Mouse (Mus musculus) lung, postnatal 0 days (tissue): Measurements from ENCODE around the gene Taar1. TPM values are rescaled to one million over a fixed set of nuclear protein-coding genes. Genes with fewer than 3 reads are reported as not detected.

Experiments used
- ATAC-seq: fragments of 200-750 bp; cut with Nextera tagmentation; 2 replicates; pipeline ENCODE4 v1.8.0; 2017; ENCODE audit warnings: moderate library complexity
- DNase-seq: peaks from one replicate; pipeline ENCODE4 v3.0.0-alpha.2; 2016; ENCODE audit warnings: low spot score
- H3K27ac ChIP-seq: fragments of 300-500 bp; sonication (generic); 2 replicates; pipeline ENCODE4 v1.5.1; 2014; ENCODE audit warnings: antibody characterized with exemption, mild to moderate bottlenecking, low read length, mixed read lengths
- H3K27me3 ChIP-seq: fragments of 300-500 bp; sonication (generic); replicated peaks from 2 replicates; pipeline ENCODE4 v1.6.1; 2014; ENCODE audit warnings: low read length, mixed read lengths; ENCODE audit not compliant: insufficient read depth
- H3K36me3 ChIP-seq: fragments of 300-500 bp; sonication (generic); 2 replicates; pipeline ENCODE4 v1.6.1; 2014; ENCODE audit warnings: low read length, mixed read lengths; ENCODE audit not compliant: insufficient read depth
- H3K4me1 ChIP-seq: fragments of 300-500 bp; sonication (generic); 2 replicates; pipeline ENCODE4 v1.6.1; 2014; ENCODE audit warnings: antibody characterized with exemption, low read depth, low read length, mixed read lengths; ENCODE audit not compliant: insufficient read depth
- H3K4me2 ChIP-seq: fragments of 300-500 bp; sonication (generic); replicated peaks from 2 replicates; pipeline ENCODE4 v1.6.1; 2014; ENCODE audit warnings: low read depth, mild to moderate bottlenecking, low read length, moderate library complexity, mixed read lengths
- H3K4me3 ChIP-seq: fragments of 300-500 bp; sonication (generic); 2 replicates; pipeline ENCODE4 v1.5.1; 2014; ENCODE audit warnings: low read depth, low read length
- H3K9ac ChIP-seq: fragments of 300-500 bp; sonication (generic); replicated peaks from 2 replicates; pipeline ENCODE4 v1.6.1; 2014; ENCODE audit warnings: low read depth, mild to moderate bottlenecking
- H3K9me3 ChIP-seq: fragments of 300-500 bp; sonication (generic); 2 replicates; pipeline ENCODE4 v1.6.1; 2016; ENCODE audit warnings: low read length, mixed read lengths
- CTCF ChIP-seq: IDR thresholded peaks from 2 replicates; pipeline ENCODE4 v1.5.1; 2016; ENCODE audit warnings: antibody characterized with exemption, mild to moderate bottlenecking
- EP300 ChIP-seq: IDR thresholded peaks from 2 replicates; pipeline ENCODE4 v1.6.1; 2016; ENCODE audit warnings: antibody characterized with exemption, mild to moderate bottlenecking, control low read depth
- WGBS: fragments of 180-500 bp; shearing (Covaris S2); extraction: QIAGEN DNeasy Blood & Tissue Kit; methylation state at CpG from one replicate; pipeline ENCODE4 v1.1.7; 2014; 5-methylcytosine and 5-hydroxymethylcytosine counted together
- polyA plus RNA-seq: library from polyadenylated mRNA; unstranded; fragments of >200 nt; fragmentation: Nextera tagmentation; extraction: Ambion mirVana; gene quantifications from 2 replicates; pipeline ENCODE4 v1.2.1, GENCODE M21; 2015

Gene Taar1
- polyA plus RNA-seq, 1 experiment from 2014 or later, result not detected

DNA sequence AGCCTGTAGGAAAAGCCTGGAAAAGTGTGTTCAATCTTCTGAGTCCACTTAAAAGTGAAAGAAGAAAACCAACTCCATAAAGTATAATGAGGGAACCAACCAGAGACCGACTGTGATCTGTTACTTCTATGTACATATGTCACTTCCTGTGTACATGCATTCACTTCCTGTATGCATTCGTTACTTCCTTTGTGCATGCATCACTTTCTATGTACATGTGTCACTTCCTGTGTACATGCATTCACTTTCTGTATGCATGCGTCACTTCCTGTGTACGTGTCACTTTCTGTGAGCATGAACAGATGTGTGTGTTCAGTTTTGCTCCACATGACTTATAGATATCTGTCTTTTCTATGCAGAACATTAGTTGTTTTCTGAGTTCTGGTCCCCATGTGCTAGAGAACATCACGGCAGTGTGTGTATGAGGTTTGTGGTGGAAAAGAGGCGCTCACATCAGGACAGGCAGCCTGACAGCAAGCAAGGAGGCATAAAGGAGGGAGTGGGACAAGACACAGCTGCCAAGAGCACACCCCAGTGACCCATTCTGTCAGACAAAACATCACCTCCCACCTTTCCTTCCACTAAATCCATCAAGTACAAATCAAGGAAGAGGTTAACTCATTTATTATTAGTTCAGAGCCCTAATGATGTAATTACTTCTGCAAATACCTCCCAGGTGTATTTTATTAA, 44.9 kb downstream of the Taar1 start:
- DNase-seq (no peak), ATAC-seq (no peak)
- Histone ChIP-seq H3K9ac (no peak overlapping the region), H3K27me3 (no peaks in the 10 kb centered on the region), H3K4me1 (no peaks in the 10 kb centered on the region), H3K36me3 (no peaks in the 10 kb centered on the region), H3K4me2 (no peak overlapping the region), H3K9me3 (no peaks in the 10 kb centered on the region), H3K4me3 (no peak overlapping the region), H3K27ac (no peak overlapping the region)
- TF ChIP-seq CTCF, result no peak
- TF ChIP-seq EP300, result no peak
- 72% methylated on average over 6 of the region's 6 CpGs for WGBS

DNA sequence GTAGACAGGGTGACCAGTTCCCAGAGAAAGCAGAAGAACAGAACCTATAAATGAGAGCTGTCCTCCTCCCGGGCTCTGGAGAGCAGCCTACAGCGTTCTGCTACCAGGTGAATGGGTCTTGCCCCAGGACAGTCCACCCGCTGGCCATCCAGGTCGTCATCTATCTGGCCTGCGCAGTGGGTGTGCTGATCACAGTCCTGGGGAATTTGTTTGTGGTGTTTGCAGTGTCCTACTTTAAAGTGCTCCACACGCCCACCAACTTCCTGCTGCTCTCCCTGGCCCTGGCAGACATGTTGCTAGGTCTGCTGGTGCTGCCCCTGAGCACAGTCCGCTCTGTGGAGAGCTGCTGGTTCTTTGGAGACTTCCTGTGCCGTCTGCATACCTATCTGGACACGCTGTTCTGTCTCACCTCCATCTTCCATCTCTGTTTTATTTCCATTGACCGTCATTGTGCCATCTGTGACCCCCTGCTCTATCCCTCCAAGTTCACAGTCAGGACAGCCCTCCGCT, 50.6 kb downstream of the Taar1 start, which contains the start of gene Taar5:
Gene Taar5 (plus strand): TSS at position 51 of the 510 bp plus-strand sequence.
- Histone ChIP-seq H3K9ac (no peak within 1 kb of the TSS), H3K9me3 (no peaks in the 10 kb centered on the region), H3K36me3 (no peaks in the 10 kb centered on the region), H3K4me1 (no peaks in the 10 kb centered on the region), H3K27me3 (no peaks in the 10 kb centered on the region), H3K4me3 (no peak within 1 kb of the TSS), H3K4me2 (no peak within 1 kb of the TSS), H3K27ac (no peak within 1 kb of the TSS)
- 84% methylated on average over 11 of the region's 11 CpGs for WGBS
- TF ChIP-seq CTCF (no peak), EP300 (no peak)
- ATAC-seq, result no peak
- no peak for DNase-seq

Other genes with a start within 250 kb of the Taar1 start
- gene Rps12, start 133.1 kb upstream of the Taar1 start, polyA plus RNA-seq, result 142 and 152 TPM in 2 replicates
- 8.3 and 9.9 TPM in 2 replicates for gene Slc18b1, start 123.4 kb upstream of the Taar1 start, polyA plus RNA-seq
- gene Vnn3, start 68.9 kb upstream of the Taar1 start, polyA plus RNA-seq, result 17.2 and 18.5 TPM in 2 replicates
- gene Vnn1, start 25.7 kb upstream of the Taar1 start, polyA plus RNA-seq, result 45.4 and 67.5 TPM in 2 replicates
- gene Taar2, start 18.2 kb downstream of the Taar1 start, polyA plus RNA-seq, result 0.16 TPM in 1 of 2 replicates, not detected in the other
- not detected in 2 replicates for gene Taar3, start 29.2 kb downstream of the Taar1 start, polyA plus RNA-seq
- not detected in 2 replicates for gene Taar4, start 40.1 kb downstream of the Taar1 start, polyA plus RNA-seq
- not detected in 2 replicates for gene Taar5, start 50.4 kb downstream of the Taar1 start, polyA plus RNA-seq
- gene Taar6, start 65.3 kb downstream of the Taar1 start, polyA plus RNA-seq, result not detected in 2 replicates
- gene Taar7a, start 73.1 kb downstream of the Taar1 start, polyA plus RNA-seq, result not detected in 2 replicates
- not detected in 2 replicates for gene Taar7b, start 79.6 kb downstream of the Taar1 start, polyA plus RNA-seq
- gene Taar7d, start 106.9 kb downstream of the Taar1 start, polyA plus RNA-seq, result not detected in 2 replicates
- gene Taar7e, start 117.3 kb downstream of the Taar1 start, polyA plus RNA-seq, result not detected in 2 replicates
- not detected in 2 replicates for gene Taar7f, start 129.2 kb downstream of the Taar1 start, polyA plus RNA-seq
- not detected in 2 replicates for gene Taar8a, start 156.1 kb downstream of the Taar1 start, polyA plus RNA-seq
- not detected in 2 replicates for gene Taar8b, start 171.9 kb downstream of the Taar1 start, polyA plus RNA-seq
- gene Taar8c, start 181.6 kb downstream of the Taar1 start, polyA plus RNA-seq, result not detected in 2 replicates
- gene Taar9, start 189.2 kb downstream of the Taar1 start, polyA plus RNA-seq, result not detected in 2 replicates
- gene Stx7, start 228.9 kb downstream of the Taar1 start, polyA plus RNA-seq, result 128 and 141 TPM in 2 replicates